Mouse (Mus musculus) stomach, postnatal 0 days (tissue): ENCODE measurements at regions not wholly inside any gene's neighbourhood (a gene's known extent, or its start where the extent isn't known, plus 50 kb on each side); places are given as distances from the start of the nearest gene placed in this dataset.

ENCODE experiments used
- CTCF ChIP-seq: IDR thresholded peaks from 2 replicates; pipeline ENCODE4 v1.5.1; 2016; ENCODE audit warnings: antibody characterized with exemption, low read depth, mild to moderate bottlenecking, moderate library complexity
- EP300 ChIP-seq: optimal IDR thresholded peaks from 2 replicates; pipeline ENCODE3; 2016; ENCODE audit warnings: antibody characterized with exemption

DNA sequence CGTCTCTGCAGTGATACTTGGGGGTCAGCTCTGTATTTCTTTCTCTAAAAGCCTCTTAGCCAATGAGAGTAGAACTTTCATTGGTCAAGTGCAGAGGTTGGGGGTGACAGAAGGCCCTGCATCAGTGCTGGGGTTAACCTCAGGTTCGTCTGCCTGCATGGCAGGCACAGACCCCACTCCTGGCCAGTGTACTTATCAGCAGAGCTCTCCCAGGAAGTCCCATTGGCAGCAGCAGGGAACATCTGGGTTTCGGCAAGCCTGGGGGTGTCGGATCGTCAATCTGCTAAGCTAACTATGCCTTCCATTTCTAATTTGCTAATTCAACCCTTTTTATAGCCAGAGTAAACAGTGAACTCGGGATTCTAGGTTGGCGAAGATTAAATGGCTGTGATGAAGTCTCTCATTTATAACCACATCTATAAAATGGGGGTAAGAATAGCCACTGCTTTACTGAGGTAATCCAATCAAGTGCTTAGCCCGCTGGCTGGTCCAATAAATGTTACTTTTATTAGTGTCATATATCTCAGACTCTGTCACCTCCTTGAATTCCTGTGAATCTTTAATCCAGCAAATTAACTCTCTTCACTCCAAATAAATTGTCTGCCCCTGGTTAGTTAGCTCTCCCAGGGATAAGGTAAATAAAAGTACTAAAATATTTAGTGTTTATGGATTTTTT is 135.5 kb upstream of the Mrps10 start:
- no peak for TF ChIP-seq CTCF
- TF ChIP-seq EP300, result no peak
